Mouse (Mus musculus) brain, embryonic 14.5 days (tissue): ENCODE data around the gene Phf19.

Experiments
- CTCF ChIP-seq: fragments of 200-500 bp; IDR thresholded peaks from 2 replicates; pipeline ENCODE4 v1.5.1; 2012; ENCODE audit warnings: inconsistent platforms, mild to moderate bottlenecking, moderate library complexity, borderline replicate concordance; ENCODE audit not compliant: insufficient read depth, insufficient read length; ENCODE audit errors: extremely low read depth
- POLR2A ChIP-seq: fragments of 200-500 bp; IDR thresholded peaks from 2 replicates; pipeline ENCODE4 v1.6.1; 2012; ENCODE audit warnings: mild to moderate bottlenecking, inconsistent platforms, borderline replicate concordance; ENCODE audit not compliant: poor library complexity, insufficient read depth, insufficient read length, severe bottlenecking; ENCODE audit errors: extremely low read depth

DNA sequence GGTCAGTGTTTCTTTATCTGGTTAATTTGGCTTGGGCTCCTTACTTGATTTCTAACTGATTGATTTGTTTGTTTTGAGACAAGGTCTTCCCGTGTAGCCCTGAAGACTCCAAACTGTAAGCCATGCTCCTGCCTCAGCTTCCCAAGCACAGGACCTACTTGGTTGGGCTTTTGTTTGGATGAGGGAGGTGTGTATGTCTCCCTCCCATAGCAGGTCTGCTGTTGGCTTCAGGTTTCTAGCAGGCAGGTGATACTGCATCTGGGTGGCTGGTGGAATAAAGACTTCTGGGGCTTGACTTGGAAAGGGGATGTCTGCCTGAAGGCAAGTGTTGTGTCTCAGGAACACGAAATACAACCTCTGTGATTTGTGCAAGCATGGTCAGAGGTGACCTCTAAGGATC, 48.4 kb upstream of the Phf19 start:
- TF ChIP-seq POLR2A (no peak), CTCF (no peak)
